Mouse (Mus musculus) pancreas, adult 10 weeks (tissue): Measurements from ENCODE around the gene Ciao2b. TPM values are rescaled to one million over a fixed set of nuclear protein-coding genes. Genes with fewer than 3 reads are reported as not detected.

Experiments
- polyA plus RNA-seq: library from polyadenylated mRNA; stranded (reverse); fragments of 350-450 nt; fragmentation: Illumina TruSeq; extraction: RNeasy Lipid Tissue Mini Kit (QIAGEN cat#74804); gene quantifications from one replicate; pipeline ENCODE4 v1.2.3, GENCODE M21; 2015; ENCODE audit warnings: low read depth, low replicate concordance; ENCODE audit not compliant: insufficient read depth

The Ciao2b gene
- polyA plus RNA-seq: 7.1 TPM

DNA sequence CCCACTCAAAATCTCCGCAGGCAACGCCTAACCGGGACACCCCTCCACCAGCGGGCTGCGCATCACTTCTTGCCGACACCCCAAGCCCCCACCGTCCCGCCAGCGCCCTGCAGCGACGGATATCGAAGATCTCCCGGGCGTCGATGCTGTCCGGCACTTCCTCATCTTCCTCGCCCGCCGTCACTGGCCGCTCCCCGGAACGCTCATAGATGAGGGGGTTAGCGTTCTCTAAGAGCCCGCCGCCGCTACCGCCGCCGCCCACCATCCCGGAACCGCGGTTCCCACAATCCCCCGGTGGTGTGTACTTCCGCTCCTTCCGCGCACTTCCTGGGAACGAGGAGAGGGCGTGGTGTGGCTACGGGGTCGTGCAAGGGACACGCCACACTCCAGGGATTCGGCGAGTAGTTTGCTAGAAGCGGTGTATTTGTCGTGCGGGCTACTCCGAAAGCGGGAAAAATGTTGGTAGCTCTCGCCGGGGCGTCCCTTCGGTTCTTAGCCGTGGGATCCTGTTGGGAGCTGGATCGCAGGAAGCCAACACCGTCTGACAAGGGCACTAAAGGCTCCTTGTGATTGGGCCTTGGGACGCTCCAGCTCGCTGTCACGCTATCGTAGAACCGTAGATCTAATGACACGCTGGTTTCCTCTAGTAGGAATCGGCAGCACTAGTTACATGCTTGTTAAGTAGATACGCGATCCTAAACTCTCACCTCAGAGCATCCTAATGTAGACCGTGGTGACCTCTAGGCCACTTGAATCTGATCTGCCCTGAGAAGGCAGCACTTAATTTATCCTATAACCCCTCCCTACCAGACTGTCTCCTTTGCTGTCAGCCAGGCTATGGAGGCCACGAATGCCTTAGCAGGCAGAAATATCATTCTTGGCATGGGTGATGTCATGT, at the start of gene Ciao2b:
TSS of gene Ciao2b (minus strand) at position 540 of the 898 bp plus-strand sequence.

DNA sequence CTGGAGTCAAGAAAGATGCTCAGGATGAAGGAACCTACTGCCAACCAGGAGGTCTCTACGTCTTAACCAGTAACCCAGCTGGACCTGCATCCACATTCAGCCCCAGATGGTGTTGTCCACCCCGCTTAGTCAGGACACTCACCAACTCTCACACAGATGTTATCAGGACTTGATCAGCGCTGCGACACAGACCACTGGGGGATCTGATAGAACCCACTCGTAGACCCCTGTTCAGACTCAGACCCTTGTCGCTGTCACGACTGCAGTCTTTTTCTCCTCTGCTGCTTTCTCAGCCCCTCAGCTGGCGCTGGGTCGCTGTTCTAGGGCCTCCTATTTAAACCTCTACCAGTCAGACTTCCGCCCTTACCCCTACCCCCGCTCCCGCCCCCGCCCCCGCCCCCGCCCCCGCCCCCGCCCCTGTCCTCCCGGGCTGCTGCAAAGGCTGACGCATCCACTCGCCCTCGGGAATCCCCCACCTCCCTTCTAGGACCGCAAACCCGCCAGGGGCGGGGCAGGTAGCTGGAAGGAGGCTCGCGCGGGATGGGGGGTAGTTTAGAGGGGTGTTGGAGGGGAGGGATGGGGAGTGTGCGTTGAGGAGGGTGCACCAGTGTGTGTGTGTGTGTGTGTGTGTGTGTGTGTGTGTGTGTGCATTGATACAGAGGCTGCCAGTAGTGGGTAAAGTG, 10.6 kb downstream of the Ciao2b start, which contains the start of gene Rrad:
TSS of gene Rrad (minus strand) at position 347 of the 683 bp plus-strand sequence.

DNA sequence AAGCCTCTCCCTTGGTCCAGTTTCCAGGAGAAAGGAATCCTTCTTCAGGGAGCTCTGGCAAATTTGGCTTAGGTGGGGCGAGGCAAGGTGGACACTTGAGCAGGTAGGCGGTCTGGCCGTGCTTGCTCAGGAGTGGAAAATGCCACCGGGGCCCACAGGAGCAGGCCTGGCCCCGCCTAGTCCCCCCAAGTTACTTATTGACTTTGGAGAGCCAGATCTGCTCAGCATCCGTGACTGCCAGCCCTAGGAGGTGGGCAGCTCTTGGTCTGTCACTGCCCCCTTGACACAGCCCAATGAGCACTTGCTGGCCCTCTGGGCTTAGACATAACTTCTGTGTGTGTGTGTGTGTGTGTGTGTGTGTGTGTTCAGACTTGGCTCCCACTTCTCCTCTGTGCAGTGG, 17.6 kb downstream of the Ciao2b start, which contains the start of gene Cdh16:
TSS of gene Cdh16 (minus strand) at position 236 of the 400 bp plus-strand sequence.

DNA sequence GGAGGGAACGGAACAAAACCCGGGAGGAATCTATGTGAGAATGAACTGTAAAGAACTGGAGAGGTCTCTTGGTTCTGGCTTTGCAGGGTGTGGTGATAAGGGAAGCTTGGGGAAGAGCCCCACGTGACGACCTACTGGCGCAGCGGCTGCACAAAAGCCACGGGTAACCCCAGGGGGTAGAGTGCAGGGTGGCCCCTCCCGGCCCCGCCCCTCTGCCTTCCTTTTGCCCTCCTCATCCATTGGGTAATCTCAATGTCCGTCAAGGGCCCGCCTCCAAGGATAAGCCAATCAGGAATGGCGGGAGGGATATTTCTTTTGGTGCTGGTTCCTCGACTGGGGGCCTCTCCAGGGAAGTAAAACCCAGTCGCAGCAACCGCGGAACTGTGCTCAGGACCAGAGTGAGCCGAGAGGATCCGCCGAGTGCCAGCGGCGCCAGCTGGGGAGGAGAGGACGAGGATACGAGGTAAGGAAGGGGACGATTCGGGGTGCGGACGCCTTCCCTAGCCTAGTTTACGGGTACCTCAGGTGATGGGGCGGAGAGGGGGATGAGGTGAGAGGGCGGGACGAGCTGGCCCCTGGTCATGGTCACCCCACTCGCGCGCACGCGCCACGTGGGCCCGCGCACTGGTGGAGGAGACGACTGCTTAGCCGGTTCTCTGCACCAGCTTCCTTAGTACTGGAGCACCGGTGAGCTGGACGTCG, 50.5 kb downstream of the Ciao2b start, which contains the start of gene Pdp2:
TSS of gene Pdp2 (plus strand) at position 319 of the 702 bp plus-strand sequence.

Other genes starting within 250 kb of the Ciao2b start
- gene Cmtm4, start 246.2 kb downstream of the Ciao2b start, polyA plus RNA-seq: 6.2 TPM
- gene Dync1li2, start 198.9 kb downstream of the Ciao2b start, polyA plus RNA-seq: 10.5 TPM
- gene Terb1, start 132.1 kb downstream of the Ciao2b start, polyA plus RNA-seq: not detected
- 17.6 TPM for gene Nae1, start 107.3 kb downstream of the Ciao2b start, polyA plus RNA-seq
- 2.7 TPM for gene Car7, start 107.3 kb downstream of the Ciao2b start, polyA plus RNA-seq
- gene Pdp2, start 50.5 kb downstream of the Ciao2b start, polyA plus RNA-seq: 0.90 TPM
- not detected for gene Cdh16, start 17.6 kb downstream of the Ciao2b start, polyA plus RNA-seq
- gene Rrad, start 10.6 kb downstream of the Ciao2b start, polyA plus RNA-seq: 2.3 TPM
- not detected for gene Ces2a, start 92.0 kb upstream of the Ciao2b start, polyA plus RNA-seq
- not detected for gene Ces2b, start 189.6 kb upstream of the Ciao2b start, polyA plus RNA-seq
- not detected for gene Ces2c, start 205.1 kb upstream of the Ciao2b start, polyA plus RNA-seq